Mouse (Mus musculus) kidney, embryonic 15.5 days (tissue): ENCODE data around the gene Klf9. TPM values are rescaled to one million over a fixed set of nuclear protein-coding genes. Genes with fewer than 3 reads are reported as not detected.

Experiments
- ATAC-seq: fragments of 200-750 bp; cut with Nextera tagmentation; replicated peaks from 2 replicates; pipeline ENCODE4 v1.8.0; 2017; ENCODE audit warnings: moderate TSS enrichment; ENCODE audit not compliant: low FRiP score
- H3K27ac ChIP-seq: fragments of 300-500 bp; sonication (generic); 2 replicates; pipeline ENCODE4 v1.5.1; 2015; ENCODE audit warnings: mild to moderate bottlenecking, inconsistent platforms
- H3K27me3 ChIP-seq: fragments of 300-500 bp; sonication (generic); 2 replicates; pipeline ENCODE4 v1.6.1; 2015; ENCODE audit warnings: inconsistent platforms
- H3K36me3 ChIP-seq: fragments of 300-500 bp; sonication (generic); 2 replicates; pipeline ENCODE4 v1.6.1; 2015; ENCODE audit warnings: inconsistent platforms
- H3K4me1 ChIP-seq: fragments of 300-500 bp; sonication (generic); 2 replicates; pipeline ENCODE4 v1.6.1; 2015; ENCODE audit warnings: inconsistent platforms
- H3K4me2 ChIP-seq: fragments of 300-500 bp; sonication (generic); 2 replicates; pipeline ENCODE4 v1.6.1; 2015; ENCODE audit warnings: moderate library complexity, mild to moderate bottlenecking, inconsistent platforms
- H3K4me3 ChIP-seq: fragments of 300-500 bp; sonication (generic); replicated peaks from 2 replicates; pipeline ENCODE4 v1.5.1; 2015; ENCODE audit warnings: mild to moderate bottlenecking, inconsistent platforms
- H3K9ac ChIP-seq: fragments of 300-500 bp; sonication (generic); 2 replicates; pipeline ENCODE4 v1.6.1; 2015; ENCODE audit warnings: mild to moderate bottlenecking, inconsistent platforms
- H3K9me3 ChIP-seq: fragments of 300-500 bp; sonication (generic); replicated peaks from 2 replicates; pipeline ENCODE4 v1.6.1; 2016; ENCODE audit warnings: inconsistent platforms
- WGBS: fragments of 180-500 bp; shearing (Covaris S2); methylation state at CpG from one replicate; pipeline ENCODE4 v1.1.7; 2015; ENCODE audit warnings: mixed read lengths; 5-methylcytosine and 5-hydroxymethylcytosine counted together
- polyA plus RNA-seq: library from polyadenylated mRNA; unstranded; fragments of >200 nt; fragmentation: Nextera tagmentation; extraction: Ambion mirVana; gene quantifications from 2 replicates; pipeline ENCODE4 v1.2.1, GENCODE M21; 2015

The Klf9 gene
- polyA plus RNA-seq, 1 experiment from 2014 or later: 6.0 TPM

- Histone ChIP-seq H3K27me3 (peaks cover 40% of the 10 kb centered on the region), H3K9ac (no peak overlapping the region), H3K4me2 (no peak overlapping the region), H3K9me3 (no peaks in the 10 kb centered on the region), H3K4me3 (no peak overlapping the region), H3K4me1 (peaks cover 34% of the 10 kb centered on the region), H3K36me3 (no peaks in the 10 kb centered on the region), H3K27ac (peak overlapping the region; percentile 64)
- 31% methylated on average over 7 of the region's 7 CpGs for WGBS
- ATAC-seq: no peak
Observed at GRCm38 (mm10) chr19:23132720-23133426, 8.2 kb upstream of the Klf9 start.

GRCm38 (mm10) chr19:23133427-23134094 lies 7.5 kb upstream of the Klf9 start:
- Histone ChIP-seq H3K4me3 (peak overlapping the region; percentile 44), H3K4me2 (peak overlapping the region; percentile 80), H3K36me3 (no peaks in the 10 kb centered on the region), H3K9ac (no peak overlapping the region), H3K27me3 (peaks cover 40% of the 10 kb centered on the region), H3K9me3 (no peaks in the 10 kb centered on the region), H3K27ac (peak overlapping the region; percentile 52), H3K4me1 (peaks cover 34% of the 10 kb centered on the region)
- no peak; the same call in 1 of the 2 replicates for ATAC-seq
- 21% methylated on average over 9 of the region's 9 CpGs for WGBS

GRCm38 (mm10) chr19:23134095-23134440 lies 7.0 kb upstream of the Klf9 start:
- Histone ChIP-seq H3K4me3 (peak overlapping the region; percentile 44), H3K9me3 (no peaks in the 10 kb centered on the region), H3K27ac (peak overlapping the region; percentile 52), H3K36me3 (no peaks in the 10 kb centered on the region), H3K27me3 (peaks cover 40% of the 10 kb centered on the region), H3K4me2 (peak overlapping the region; percentile 80), H3K9ac (no peak overlapping the region), H3K4me1 (peaks cover 34% of the 10 kb centered on the region)
- 3% methylated on average over 14 of the region's 14 CpGs for WGBS
- ATAC-seq: peak; percentile 26

GRCm38 (mm10) chr19:23134441-23135301 lies 6.4 kb upstream of the Klf9 start:
- 0 out of 2 replicates have a peak overlapping the region, but pooled peaks have one; percentile 6 for H3K27ac ChIP-seq
- ATAC-seq: peak; percentile 37
- peak overlapping the region; percentile 44 for H3K4me3 ChIP-seq
- peaks cover 40% of the 10 kb centered on the region for H3K27me3 ChIP-seq
- peak overlapping the region; percentile 38; the same call in 1 of the 2 replicates for H3K9ac ChIP-seq
- no peaks in the 10 kb centered on the region for H3K9me3 ChIP-seq
- no peaks in the 10 kb centered on the region for H3K36me3 ChIP-seq
- under 1% methylated on average over 46 of the region's 47 CpGs for WGBS
- peaks cover 34% of the 10 kb centered on the region for H3K4me1 ChIP-seq
- peak overlapping the region; percentile 80 for H3K4me2 ChIP-seq

GRCm38 (mm10) chr19:23135349-23136201 lies 5.5 kb upstream of the Klf9 start:
- peaks cover 39% of the 10 kb centered on the region for H3K4me1 ChIP-seq
- H3K4me3 ChIP-seq: peak overlapping the region; percentile 44
- peak overlapping the region; percentile 25; the same call in 1 of the 2 replicates for H3K27ac ChIP-seq
- peak overlapping the region; percentile 35 for H3K9ac ChIP-seq
- WGBS: under 1% methylated on average over 55 of the region's 55 CpGs
- ATAC-seq: peak; percentile 45
- H3K4me2 ChIP-seq: peak overlapping the region; percentile 80
- no peaks in the 10 kb centered on the region for H3K36me3 ChIP-seq
- no peaks in the 10 kb centered on the region for H3K9me3 ChIP-seq
- H3K27me3 ChIP-seq: peaks cover 40% of the 10 kb centered on the region

GRCm38 (mm10) chr19:23136202-23136850 lies 4.7 kb upstream of the Klf9 start:
- 3% methylated on average over 27 of the region's 27 CpGs for WGBS
- Histone ChIP-seq H3K36me3 (no peaks in the 10 kb centered on the region), H3K9me3 (no peaks in the 10 kb centered on the region), H3K4me1 (peaks cover 41% of the 10 kb centered on the region), H3K4me3 (peak overlapping the region; percentile 44), H3K9ac (peak overlapping the region; percentile 35), H3K27me3 (peaks cover 40% of the 10 kb centered on the region), H3K4me2 (peak overlapping the region; percentile 80), H3K27ac (peak overlapping the region; percentile 28)
- ATAC-seq: no peak

GRCm38 (mm10) chr19:23137295-23137694 lies 3.7 kb upstream of the Klf9 start:
- peaks cover 51% of the 10 kb centered on the region for H3K4me1 ChIP-seq
- no peaks in the 10 kb centered on the region for H3K9me3 ChIP-seq
- no peak overlapping the region for H3K4me3 ChIP-seq
- no peak for ATAC-seq
- H3K9ac ChIP-seq: no peak overlapping the region
- peak overlapping the region; percentile 28; the same call in 1 of the 2 replicates for H3K27ac ChIP-seq
- H3K4me2 ChIP-seq: no peak overlapping the region
- no peaks in the 10 kb centered on the region for H3K36me3 ChIP-seq
- WGBS: 68% methylated on average over 2 of the region's 2 CpGs
- peaks cover 35% of the 10 kb centered on the region for H3K27me3 ChIP-seq

- Histone ChIP-seq H3K27ac (peak overlapping the region; percentile 86), H3K4me1 (peaks cover 50% of the 10 kb centered on the region), H3K9ac (peak overlapping the region; percentile 57), H3K27me3 (peaks cover 22% of the 10 kb centered on the region), H3K4me3 (peak overlapping the region; percentile 57), H3K9me3 (no peaks in the 10 kb centered on the region), H3K4me2 (peak overlapping the region; percentile 95), H3K36me3 (no peaks in the 10 kb centered on the region)
- WGBS: 44% methylated on average over 12 of the region's 12 CpGs
- ATAC-seq: no peak
Observed at GRCm38 (mm10) chr19:23139756-23140470, 1.1 kb upstream of the Klf9 start.

GRCm38 (mm10) chr19:23141391-23142281 lies 610 bp downstream of the Klf9 start:
- H3K9me3 ChIP-seq: no peaks in the 10 kb centered on the region
- H3K27ac ChIP-seq: peak overlapping the region; percentile 86
- H3K27me3 ChIP-seq: peaks cover 15% of the 10 kb centered on the region
- peak overlapping the region; percentile 57 for H3K9ac ChIP-seq
- WGBS: under 1% methylated on average over 81 of the region's 94 CpGs
- ATAC-seq: peak; percentile 24
- H3K36me3 ChIP-seq: no peaks in the 10 kb centered on the region
- H3K4me1 ChIP-seq: peaks cover 35% of the 10 kb centered on the region
- H3K4me2 ChIP-seq: peak overlapping the region; percentile 95
- H3K4me3 ChIP-seq: peak overlapping the region; percentile 57
